Mouse (Mus musculus) small intestine, adult 10 weeks (tissue): ENCODE measurements around the gene Phox2b. TPM values are rescaled to one million over a fixed set of nuclear protein-coding genes. Genes with fewer than 3 reads are reported as not detected.

Experiments used
- polyA plus RNA-seq: library from polyadenylated mRNA; stranded (reverse); fragments of 350-450 nt; fragmentation: Illumina TruSeq; extraction: RNeasy Lipid Tissue Mini Kit (QIAGEN cat#74804); gene quantifications from one replicate; pipeline ENCODE4 v1.2.3, GENCODE M21; 2014; ENCODE audit warnings: low replicate concordance

Phox2b gene
- polyA plus RNA-seq, result 1.5 TPM

GRCm38 (mm10) chr5:67098733-67099323 is at the start of gene Phox2b:
Gene Phox2b (minus strand): TSS chr5:67099301.

Other genes with a start within 250 kb of the Phox2b start
- 241 TPM for gene Tmem33, start 161.3 kb upstream of the Phox2b start, polyA plus RNA-seq
- gene Slc30a9, start 207.7 kb upstream of the Phox2b start, polyA plus RNA-seq, result 136 TPM